Mouse (Mus musculus): ENCODE measurements around the gene Notch2. TPM values are rescaled to one million over a fixed set of nuclear protein-coding genes. Genes with fewer than 3 reads are reported as not detected.

Notch2 gene
- polyA plus RNA-seq, 1 experiment: 16.3 TPM

- no peak for TF ChIP-seq POLR2A (IDR thresholded peaks at IDR 0.05; ENCODE audit: low read depth, low read length)
- 69% methylated on average over 9 of the region's 9 CpGs for WGBS
- H3K36me3 ChIP-seq (ENCODE audit: control insufficient read depth, insufficient read depth, low read length): no peaks in the 10 kb centered on the region
- DNase-seq: peak; percentile 59
- peaks cover 50% of the 10 kb centered on the region for H3K4me1 ChIP-seq (ENCODE audit: control insufficient read depth, insufficient read depth, low read length)
- H3K27me3 ChIP-seq (replicated peaks; ENCODE audit: control insufficient read depth, insufficient read depth, low read length): no peaks in the 10 kb centered on the region
- no peak overlapping the region for H3K4me3 ChIP-seq (ENCODE audit: insufficient read depth, low read depth, low read length)
- H3K27ac ChIP-seq (ENCODE audit: insufficient read depth, low read depth, low read length): no peak overlapping the region
These were observed 7.3 kb downstream of the Notch2 start for GRCm38 (mm10) chr3:98020431-98021229.

GRCm38 (mm10) chr3:98024288-98024848, 11.0 kb downstream of the Notch2 start:
- peak; percentile 89 for DNase-seq
- 9% methylated on average over 13 of the region's 13 CpGs for WGBS
- no peaks in the 10 kb centered on the region for H3K27me3 ChIP-seq (replicated peaks; ENCODE audit: control insufficient read depth, insufficient read depth, low read length)
- no peaks in the 10 kb centered on the region for H3K36me3 ChIP-seq (ENCODE audit: control insufficient read depth, insufficient read depth, low read length)
- H3K4me3 ChIP-seq (ENCODE audit: insufficient read depth, low read depth, low read length): no peak overlapping the region
- peak overlapping the region; percentile 62 for H3K27ac ChIP-seq (ENCODE audit: insufficient read depth, low read depth, low read length)
- peaks cover 51% of the 10 kb centered on the region for H3K4me1 ChIP-seq (ENCODE audit: control insufficient read depth, insufficient read depth, low read length)
- TF ChIP-seq CTCF (conservative IDR thresholded peaks at IDR 0.05; ENCODE audit: insufficient read depth, insufficient read length, low read depth, low read length) (0 out of 2 replicates have a peak, but pooled peaks have one; percentile 0), POLR2A (IDR thresholded peaks at IDR 0.05; ENCODE audit: low read depth, low read length) (no peak)

- DNase-seq: no peak
- no peaks in the 10 kb centered on the region for H3K36me3 ChIP-seq (ENCODE audit: control insufficient read depth, insufficient read depth, low read length)
- 46% methylated on average over 14 of the region's 14 CpGs for WGBS
- H3K4me1 ChIP-seq (ENCODE audit: control insufficient read depth, insufficient read depth, low read length): peaks cover 46% of the 10 kb centered on the region
- no peaks in the 10 kb centered on the region for H3K27me3 ChIP-seq (replicated peaks; ENCODE audit: control insufficient read depth, insufficient read depth, low read length)
- TF ChIP-seq POLR2A (IDR thresholded peaks at IDR 0.05; ENCODE audit: low read depth, low read length) (no peak), CTCF (conservative IDR thresholded peaks at IDR 0.05; ENCODE audit: insufficient read depth, insufficient read length, low read depth, low read length) (no peak)
- peak overlapping the region; percentile 84 for H3K27ac ChIP-seq (ENCODE audit: insufficient read depth, low read depth, low read length)
- H3K4me3 ChIP-seq (ENCODE audit: insufficient read depth, low read depth, low read length): no peak overlapping the region
These were observed 12.2 kb downstream of the Notch2 start for GRCm38 (mm10) chr3:98025521-98025920.

GRCm38 (mm10) chr3:98025921-98026880, 12.9 kb downstream of the Notch2 start:
- 31% methylated on average over 10 of the region's 10 CpGs for WGBS
- no peak overlapping the region for H3K4me3 ChIP-seq (ENCODE audit: insufficient read depth, low read depth, low read length)
- TF ChIP-seq POLR2A (IDR thresholded peaks at IDR 0.05; ENCODE audit: low read depth, low read length): no peak
- TF ChIP-seq CTCF (conservative IDR thresholded peaks at IDR 0.05; ENCODE audit: insufficient read depth, insufficient read length, low read depth, low read length): no peak
- peaks cover 44% of the 10 kb centered on the region for H3K4me1 ChIP-seq (ENCODE audit: control insufficient read depth, insufficient read depth, low read length)
- H3K36me3 ChIP-seq (ENCODE audit: control insufficient read depth, insufficient read depth, low read length): no peaks in the 10 kb centered on the region
- DNase-seq: peak; percentile 79
- no peaks in the 10 kb centered on the region for H3K27me3 ChIP-seq (replicated peaks; ENCODE audit: control insufficient read depth, insufficient read depth, low read length)
- peak overlapping the region; percentile 84 for H3K27ac ChIP-seq (ENCODE audit: insufficient read depth, low read depth, low read length)

GRCm38 (mm10) chr3:98027371-98027774, 14.0 kb downstream of the Notch2 start:
- no peak for TF ChIP-seq POLR2A (IDR thresholded peaks at IDR 0.05; ENCODE audit: low read depth, low read length)
- TF ChIP-seq CTCF (conservative IDR thresholded peaks at IDR 0.05; ENCODE audit: insufficient read depth, insufficient read length, low read depth, low read length): no peak
- no peaks in the 10 kb centered on the region for H3K27me3 ChIP-seq (replicated peaks; ENCODE audit: control insufficient read depth, insufficient read depth, low read length)
- no peaks in the 10 kb centered on the region for H3K36me3 ChIP-seq (ENCODE audit: control insufficient read depth, insufficient read depth, low read length)
- no peak overlapping the region for H3K4me3 ChIP-seq (ENCODE audit: insufficient read depth, low read depth, low read length)
- WGBS: 43% methylated on average over 3 of the region's 3 CpGs
- DNase-seq: no peak
- peak overlapping the region; percentile 35; the same call in 1 of the 2 replicates for H3K27ac ChIP-seq (ENCODE audit: insufficient read depth, low read depth, low read length)
- H3K4me1 ChIP-seq (ENCODE audit: control insufficient read depth, insufficient read depth, low read length): peaks cover 44% of the 10 kb centered on the region

- Histone ChIP-seq H3K4me1 (ENCODE audit: control insufficient read depth, insufficient read depth, low read length) (peaks cover 46% of the 10 kb centered on the region), H3K27ac (ENCODE audit: insufficient read depth, low read depth, low read length) (0 out of 2 replicates have a peak overlapping the region, but pooled peaks have one; percentile 11)
- WGBS: 31% methylated on average over 4 of the region's 4 CpGs
These were observed 14.7 kb downstream of the Notch2 start for GRCm38 (mm10) chr3:98028072-98028471.

More at GRCm38 (mm10) chr3:98028072-98028471, 14.7 kb downstream of the Notch2 start:
- DNase-seq: no peak
- Histone ChIP-seq H3K27me3 (replicated peaks; ENCODE audit: control insufficient read depth, insufficient read depth, low read length) (no peaks in the 10 kb centered on the region), H3K4me3 (ENCODE audit: insufficient read depth, low read depth, low read length) (no peak overlapping the region), H3K36me3 (ENCODE audit: control insufficient read depth, insufficient read depth, low read length) (no peaks in the 10 kb centered on the region)
- TF ChIP-seq CTCF (conservative IDR thresholded peaks at IDR 0.05; ENCODE audit: insufficient read depth, insufficient read length, low read depth, low read length) (no peak), POLR2A (IDR thresholded peaks at IDR 0.05; ENCODE audit: low read depth, low read length) (no peak)

All from kidney, adult 2 months (tissue).